Mouse (Mus musculus): Measurements from ENCODE around the gene Cep83.

- TF ChIP-seq POLR2A (IDR thresholded peaks at IDR 0.05; ENCODE audit: borderline replicate concordance, extremely low read depth, low read depth, low read length) (no peak), CTCF (IDR thresholded peaks at IDR 0.05; ENCODE audit: insufficient read depth, low read length) (no peak)
These were observed 130.6 kb downstream of the Cep83 start for GRCm38 (mm10) chr10:94818781-94819665.

Data from lung, adult 2 months (tissue).